Mouse (Mus musculus) heart, embryonic 16.5 days (tissue): Measurements from ENCODE around the gene Zc3h8. TPM values are rescaled to one million over a fixed set of nuclear protein-coding genes. Genes with fewer than 3 reads are reported as not detected.

Experiments used
- ATAC-seq: fragments of 200-750 bp; cut with Nextera tagmentation; replicated peaks from 2 replicates; pipeline ENCODE4 v1.8.0; 2017; ENCODE audit warnings: moderate number of reproducible peaks; ENCODE audit not compliant: insufficient read depth, low FRiP score; ENCODE audit errors: extremely low read depth
- H3K27ac ChIP-seq: fragments of 300-500 bp; sonication (generic); 2 replicates; pipeline ENCODE4 v1.5.1; 2014; ENCODE audit warnings: mild to moderate bottlenecking, low read length, control low read depth, moderate library complexity
- H3K27me3 ChIP-seq: fragments of 300-500 bp; sonication (generic); 2 replicates; pipeline ENCODE4 v1.6.1; 2014; ENCODE audit warnings: low read length, mixed read lengths; ENCODE audit not compliant: control insufficient read depth, insufficient read depth
- H3K36me3 ChIP-seq: fragments of 300-500 bp; sonication (generic); 2 replicates; pipeline ENCODE4 v1.6.1; 2014; ENCODE audit not compliant: control insufficient read depth, insufficient read depth
- H3K4me1 ChIP-seq: fragments of 300-500 bp; sonication (generic); 2 replicates; pipeline ENCODE4 v1.6.1; 2014; ENCODE audit warnings: low read length, mixed read lengths; ENCODE audit not compliant: control insufficient read depth, insufficient read depth
- H3K4me2 ChIP-seq: fragments of 300-500 bp; sonication (generic); 2 replicates; pipeline ENCODE4 v1.6.1; 2014; ENCODE audit warnings: low read depth, mild to moderate bottlenecking, control low read depth, low read length
- H3K4me3 ChIP-seq: fragments of 300-500 bp; sonication (generic); 2 replicates; pipeline ENCODE4 v1.5.1; 2014; ENCODE audit warnings: mild to moderate bottlenecking, control low read depth, low read length
- H3K9ac ChIP-seq: fragments of 300-500 bp; sonication (generic); 2 replicates; pipeline ENCODE4 v1.6.1; 2014; ENCODE audit warnings: low read length, control low read depth
- H3K9me3 ChIP-seq: fragments of 300-500 bp; sonication (generic); replicated peaks from 2 replicates; pipeline ENCODE4 v1.6.1; 2016; ENCODE audit warnings: low read length; ENCODE audit not compliant: control insufficient read depth
- WGBS: fragments of 180-500 bp; shearing (Covaris S2); extraction: QIAGEN DNeasy Blood & Tissue Kit; methylation state at CpG from one replicate; pipeline ENCODE4 v1.1.7; 2014; 5-methylcytosine and 5-hydroxymethylcytosine counted together
- polyA plus RNA-seq: library from polyadenylated mRNA; unstranded; fragments of >200 nt; fragmentation: Nextera tagmentation; extraction: Ambion mirVana; gene quantifications from 2 replicates; pipeline ENCODE4 v1.2.1, GENCODE M21; 2015

Zc3h8 gene
- 5.2 and 5.5 TPM in 2 replicates for polyA plus RNA-seq

DNA sequence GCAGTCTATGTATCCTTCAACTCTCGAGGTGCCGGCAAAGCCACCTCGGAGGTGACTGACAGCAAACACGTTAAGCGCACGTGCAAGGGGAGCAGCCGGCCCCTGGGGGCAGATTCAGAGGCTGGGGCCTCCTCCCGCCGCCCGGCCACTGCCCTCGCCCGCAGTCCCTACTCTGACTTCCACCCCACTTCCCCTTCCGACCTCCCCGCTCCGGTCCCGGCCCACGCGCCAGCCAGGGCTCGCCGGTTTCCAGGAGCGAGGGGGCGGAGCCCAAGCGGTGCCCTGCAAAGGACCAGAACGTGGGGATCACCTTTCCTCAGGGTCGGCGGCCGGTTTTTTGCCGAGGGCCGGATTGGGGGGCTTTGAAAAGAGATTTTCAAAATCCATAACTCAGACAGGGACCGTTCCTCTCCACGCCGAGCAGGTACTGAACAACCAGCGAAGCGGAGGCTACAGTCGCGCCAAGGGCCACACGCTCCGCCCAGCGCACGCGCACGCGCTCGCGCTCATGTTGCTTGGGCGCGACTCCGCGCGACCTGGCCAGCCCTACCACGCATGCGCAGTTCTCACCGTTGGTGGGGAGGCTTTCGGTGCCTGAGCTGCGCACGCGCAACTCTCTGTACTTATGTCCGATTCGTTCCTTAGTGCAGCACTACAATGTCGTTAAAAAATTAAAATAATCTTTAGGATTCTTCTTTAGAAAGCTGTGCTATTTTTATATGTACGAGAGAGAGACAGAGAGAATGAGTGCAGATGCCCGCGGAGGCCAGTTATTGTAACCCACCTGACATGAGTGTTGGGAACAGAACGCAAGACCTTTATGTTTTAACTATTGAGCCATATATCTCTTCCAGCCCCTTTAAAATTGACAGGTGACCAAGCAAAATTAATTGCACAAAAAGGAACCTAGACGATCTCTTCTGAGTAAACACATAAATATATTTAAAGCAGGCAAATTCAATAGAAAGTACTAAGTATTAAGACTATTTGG, at the start of gene Zc3h8:
Zc3h8 (minus strand) TSS at position 540 of the 991 bp plus-strand sequence.
- peak; percentile 94 for ATAC-seq
- Histone ChIP-seq H3K4me2 (peak within 1 kb of the TSS; percentile 79), H3K4me1 (peaks cover 5% of the 10 kb centered on the region), H3K36me3 (no peaks in the 10 kb centered on the region; the same call in 1 of the 2 replicates), H3K4me3 (peak within 1 kb of the TSS; percentile 82), H3K9ac (peak within 1 kb of the TSS; percentile 79), H3K9me3 (no peaks in the 10 kb centered on the region), H3K27me3 (no peaks in the 10 kb centered on the region), H3K27ac (peak within 1 kb of the TSS; percentile 88)
- WGBS = 2% methylated on average over 65 of the region's 65 CpGs

DNA sequence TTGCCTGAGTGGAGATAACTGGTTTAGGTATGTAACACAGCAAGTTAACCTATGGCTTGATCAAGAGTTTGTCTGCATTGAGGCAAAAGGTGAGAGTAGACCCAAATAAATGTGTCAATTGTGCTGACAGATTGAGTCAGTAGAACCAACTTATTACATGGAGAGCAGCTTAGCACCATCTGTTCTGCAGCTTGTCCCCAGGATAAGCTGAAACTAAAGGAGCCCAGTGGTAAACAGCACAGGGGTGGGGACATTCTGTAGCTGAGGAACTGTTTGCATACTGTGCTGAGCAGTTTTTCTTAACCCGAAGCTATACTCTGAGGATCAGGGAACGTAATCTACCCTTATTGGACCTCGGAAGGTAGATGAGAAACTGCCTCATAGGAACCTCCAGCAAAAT, 40.9 kb upstream of the Zc3h8 start:
- no peaks in the 10 kb centered on the region for H3K9me3 ChIP-seq
- no peak overlapping the region for H3K9ac ChIP-seq
- no peaks in the 10 kb centered on the region for H3K27me3 ChIP-seq
- H3K27ac ChIP-seq = no peak overlapping the region
- H3K4me1 ChIP-seq = peaks cover 4% of the 10 kb centered on the region; the same call in 1 of the 2 replicates
- ATAC-seq = no peak
- WGBS = 75% methylated on average over 3 of the region's 3 CpGs
- H3K36me3 ChIP-seq = no peaks in the 10 kb centered on the region
- H3K4me3 ChIP-seq = no peak overlapping the region
- no peak overlapping the region for H3K4me2 ChIP-seq

DNA sequence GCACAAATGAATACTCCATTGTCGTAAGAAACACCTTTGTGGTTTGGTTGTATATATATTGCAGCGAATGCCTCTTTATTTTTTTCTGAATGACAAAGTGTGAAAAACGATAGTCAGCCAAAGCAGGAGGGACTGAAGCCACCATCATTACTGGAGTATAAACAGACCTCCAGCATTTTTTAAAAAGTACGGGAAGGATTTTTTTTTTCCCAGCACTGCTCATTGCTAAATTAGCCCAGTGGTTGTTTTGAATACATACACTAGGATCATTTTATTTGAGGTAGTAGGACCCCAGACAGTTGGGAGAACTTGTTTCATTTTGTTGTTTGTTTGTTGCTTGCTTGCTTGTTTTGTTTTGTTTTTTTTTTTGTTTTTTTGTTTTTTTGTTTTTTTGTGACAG, 31.7 kb upstream of the Zc3h8 start:
- Histone ChIP-seq H3K27me3 (no peaks in the 10 kb centered on the region), H3K27ac (no peak overlapping the region), H3K9ac (no peak overlapping the region), H3K4me2 (no peak overlapping the region), H3K9me3 (no peaks in the 10 kb centered on the region), H3K4me1 (no peaks in the 10 kb centered on the region; the same call in 1 of the 2 replicates), H3K4me3 (no peak overlapping the region), H3K36me3 (no peaks in the 10 kb centered on the region)
- ATAC-seq = no peak
- WGBS = 63% methylated on average over 4 of the region's 4 CpGs

DNA sequence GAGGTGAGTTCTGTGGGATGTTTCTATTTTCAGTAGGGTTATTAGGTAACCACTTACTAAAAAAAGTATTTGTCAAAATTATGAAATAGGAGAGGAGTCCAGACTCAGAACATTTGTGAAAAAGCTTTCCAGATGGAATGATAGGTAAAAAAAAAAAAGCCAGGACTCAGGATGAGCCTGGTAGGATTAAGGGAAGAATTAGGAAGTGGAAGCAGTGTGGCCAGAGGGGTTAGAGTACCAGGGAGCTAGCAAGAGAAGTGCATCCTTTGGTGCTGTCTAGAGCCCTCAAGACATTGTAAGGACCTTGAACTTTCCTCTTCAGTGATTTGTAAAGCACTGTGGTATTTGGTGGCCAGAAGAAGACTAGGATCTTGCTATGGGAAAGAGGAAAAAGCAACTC, 28.4 kb upstream of the Zc3h8 start:
- Histone ChIP-seq H3K36me3 (no peaks in the 10 kb centered on the region), H3K9ac (no peak overlapping the region), H3K4me2 (no peak overlapping the region), H3K4me1 (no peaks in the 10 kb centered on the region), H3K4me3 (no peak overlapping the region), H3K9me3 (no peaks in the 10 kb centered on the region), H3K27ac (no peak overlapping the region), H3K27me3 (no peaks in the 10 kb centered on the region)
- no peak for ATAC-seq

DNA sequence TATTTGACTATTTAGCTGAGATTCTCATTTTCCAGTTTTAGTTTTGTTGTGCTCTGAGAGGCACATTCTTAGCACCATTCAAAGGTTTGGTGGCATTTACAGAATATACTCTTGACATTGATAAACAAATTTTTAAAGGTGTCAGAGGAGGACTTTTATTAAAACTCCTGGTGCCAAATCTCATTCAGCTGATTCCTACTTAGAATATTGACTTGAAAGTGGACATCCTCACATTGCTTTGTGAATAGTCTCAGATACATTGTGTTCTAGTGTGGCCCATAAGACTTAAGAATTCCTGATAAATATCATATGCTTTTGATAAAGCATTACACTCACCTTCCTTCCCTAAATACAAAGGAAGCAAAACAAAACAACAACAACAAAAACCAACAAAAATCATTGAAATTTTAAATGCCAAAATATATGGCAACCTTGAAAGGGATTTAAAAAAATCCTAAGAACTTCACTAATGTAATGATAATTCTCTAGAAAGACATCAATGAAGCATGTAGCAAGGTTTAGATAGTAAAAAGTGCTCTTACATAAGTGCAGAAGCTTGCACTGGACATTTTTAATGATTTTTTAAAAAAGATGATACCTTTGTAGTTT, 24.7 kb upstream of the Zc3h8 start:
- no peaks in the 10 kb centered on the region for H3K4me1 ChIP-seq
- no peak for ATAC-seq
- peak overlapping the region; percentile 100 for H3K9ac ChIP-seq

DNA sequence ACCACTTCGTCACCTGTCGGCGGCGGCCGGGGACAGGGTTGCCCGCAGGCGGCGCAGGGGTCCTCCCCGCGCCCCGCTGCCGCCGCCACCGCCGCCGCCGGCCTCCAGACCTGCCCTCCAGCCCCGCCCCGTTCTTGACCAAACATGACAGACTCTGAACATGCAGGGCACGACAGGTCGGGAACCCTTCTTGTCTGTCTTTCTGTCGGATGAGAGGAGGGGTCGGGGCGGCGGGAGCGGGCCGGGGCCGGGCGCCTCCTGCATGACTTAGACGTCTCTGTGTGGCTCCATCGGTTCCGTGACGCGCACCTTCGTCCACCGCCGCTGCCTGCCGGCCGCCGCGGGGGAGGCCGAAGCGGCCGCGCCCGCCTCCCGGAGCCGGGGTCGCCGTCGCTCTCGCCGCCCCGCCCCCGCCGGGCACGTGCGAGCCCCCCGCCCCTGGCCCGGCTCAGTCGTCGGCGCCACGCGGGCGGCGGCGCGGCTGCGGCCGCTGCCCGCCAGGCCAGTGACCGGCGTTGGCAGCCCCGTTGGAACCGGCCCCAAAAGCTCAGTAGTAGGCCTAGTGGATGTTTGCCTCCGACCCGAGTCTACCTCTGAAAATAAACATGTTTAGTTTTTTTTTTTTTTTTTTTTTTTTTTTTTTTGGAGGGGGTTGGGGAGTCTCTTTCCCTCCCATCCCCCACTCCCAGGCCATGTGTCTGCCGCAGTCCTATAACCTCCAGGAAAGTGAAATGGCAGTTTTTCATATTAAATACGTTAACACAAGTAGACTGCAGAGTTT, 24.0 kb upstream of the Zc3h8 start, which contains the start of gene Gm10762:
Gm10762 (minus strand) TSS at position 65 of the 781 bp plus-strand sequence.
- WGBS = under 1% methylated on average over 77 of the region's 80 CpGs
- ATAC-seq = peak; percentile 87

More for the DNA sequence above, 24.7 kb upstream of the Zc3h8 start:
- Histone ChIP-seq H3K9me3 (no peaks in the 10 kb centered on the region), H3K4me2 (peak overlapping the region; percentile 66), H3K27ac (peak overlapping the region; percentile 100), H3K4me3 (peak overlapping the region; percentile 89), H3K27me3 (no peaks in the 10 kb centered on the region), H3K36me3 (no peaks in the 10 kb centered on the region)

DNA sequence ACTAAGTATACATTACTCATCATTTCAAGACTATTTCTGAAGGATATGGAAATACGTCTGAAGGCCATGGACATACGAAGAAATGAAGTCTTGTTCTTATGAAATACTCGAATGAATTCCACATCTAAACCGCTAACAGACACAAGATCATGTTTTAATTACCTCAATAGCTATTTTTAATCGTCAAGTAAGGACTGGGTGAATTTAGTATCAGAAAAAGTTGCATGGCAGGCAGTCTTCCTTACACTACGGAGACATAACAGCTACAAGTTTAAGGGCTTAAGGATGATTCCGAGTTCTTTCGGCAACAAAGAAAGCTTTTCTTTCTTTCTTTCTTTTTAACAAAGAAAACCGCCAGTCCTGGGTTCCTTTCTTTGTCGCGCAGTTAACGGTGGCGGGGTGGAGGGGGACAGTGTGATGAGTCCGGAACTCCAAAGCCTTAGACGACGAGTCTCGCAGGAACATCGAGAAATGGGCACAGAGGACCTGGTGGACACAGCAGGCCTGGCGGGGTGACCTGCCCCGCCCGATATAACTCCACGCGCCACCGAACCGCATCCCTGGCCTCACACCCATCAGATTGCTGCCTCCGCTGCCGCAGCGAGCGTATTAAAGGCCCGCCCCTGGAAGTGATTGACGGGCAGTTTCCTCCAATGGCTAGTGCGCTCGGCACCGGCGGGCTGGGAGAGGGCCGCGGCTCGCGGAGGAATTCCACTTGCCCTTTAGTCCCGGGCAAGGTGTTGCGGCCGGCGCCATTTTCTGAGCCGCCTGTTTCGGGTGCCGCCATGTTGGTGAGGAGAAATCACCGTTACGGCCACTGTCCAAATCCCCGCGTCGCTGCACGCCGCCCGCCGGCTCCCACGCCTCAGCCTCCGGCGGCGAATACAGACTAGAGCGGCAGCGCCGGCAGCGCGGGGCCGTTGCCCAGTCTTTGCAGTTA, 23.0 kb upstream of the Zc3h8 start, which contains the start of gene Zc3h6:
Zc3h6 (plus strand) TSS at position 762 of the 940 bp plus-strand sequence.
- Histone ChIP-seq H3K9me3 (no peaks in the 10 kb centered on the region), H3K9ac (peak within 1 kb of the TSS; percentile 100), H3K27ac (peak within 1 kb of the TSS; percentile 100), H3K4me2 (peak within 1 kb of the TSS; percentile 72), H3K4me3 (peak within 1 kb of the TSS; percentile 89), H3K4me1 (no peaks in the 10 kb centered on the region), H3K27me3 (no peaks in the 10 kb centered on the region), H3K36me3 (no peaks in the 10 kb centered on the region)
- peak; percentile 97 for ATAC-seq
- WGBS = under 1% methylated on average over 65 of the region's 65 CpGs

More for the DNA sequence above, 24.0 kb upstream of the Zc3h8 start, which contains the start of gene Gm10762:
- Histone ChIP-seq H3K9me3 (no peaks in the 10 kb centered on the region), H3K36me3 (no peaks in the 10 kb centered on the region), H3K27me3 (no peaks in the 10 kb centered on the region), H3K27ac (peak within 1 kb of the TSS; percentile 100), H3K4me3 (peak within 1 kb of the TSS; percentile 89), H3K4me2 (peak within 1 kb of the TSS; percentile 72), H3K9ac (peak within 1 kb of the TSS; percentile 100), H3K4me1 (no peaks in the 10 kb centered on the region)

DNA sequence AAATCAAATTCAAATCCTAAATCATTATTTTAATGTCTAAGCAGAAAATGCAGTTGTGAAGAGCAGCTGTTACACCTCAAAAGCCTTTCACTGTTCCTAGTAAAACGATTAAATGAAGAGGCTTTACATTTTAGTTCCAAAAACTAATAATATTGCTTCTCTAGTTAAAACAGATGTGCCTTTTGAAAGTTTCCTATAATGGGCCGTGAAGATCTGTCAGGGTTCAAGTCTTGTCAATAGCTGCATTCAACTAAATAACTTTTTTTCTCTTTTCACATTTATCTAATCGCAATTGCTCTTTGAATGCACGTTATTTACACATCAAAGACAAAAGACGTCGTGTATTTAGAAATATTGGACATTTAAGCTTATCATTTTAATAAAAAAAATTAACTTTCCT, 22.4 kb upstream of the Zc3h8 start:
- 18% methylated on average over 6 of the region's 6 CpGs for WGBS
- H3K9me3 ChIP-seq = no peaks in the 10 kb centered on the region
- no peak for ATAC-seq
- no peaks in the 10 kb centered on the region for H3K4me1 ChIP-seq
- H3K27me3 ChIP-seq = no peaks in the 10 kb centered on the region
- H3K9ac ChIP-seq = peak overlapping the region; percentile 100; the same call in 1 of the 2 replicates
- no peak overlapping the region for H3K27ac ChIP-seq
- no peaks in the 10 kb centered on the region for H3K36me3 ChIP-seq
- peak overlapping the region; percentile 72; the same call in 1 of the 2 replicates for H3K4me2 ChIP-seq
- H3K4me3 ChIP-seq = no peak overlapping the region
